Mouse (Mus musculus) neural tube, embryonic 11.5 days (tissue): Measurements from ENCODE around the gene Bnc1. TPM values are rescaled to one million over a fixed set of nuclear protein-coding genes. Genes with fewer than 3 reads are reported as not detected.

ENCODE experiments used
- ATAC-seq: fragments of 200-750 bp; cut with Nextera tagmentation; 2 replicates; pipeline ENCODE4 v1.8.0; 2017; ENCODE audit warnings: moderate number of reproducible peaks, mild to moderate bottlenecking, moderate TSS enrichment, moderate library complexity; ENCODE audit not compliant: insufficient read depth, low FRiP score, low TSS enrichment
- DNase-seq: peaks from one replicate; pipeline ENCODE4 v3.0.0-alpha.2; 2015; ENCODE audit warnings: low spot score
- H3K27ac ChIP-seq: fragments of 300-500 bp; sonication (generic); 2 replicates; pipeline ENCODE4 v1.5.1; 2014; ENCODE audit warnings: low read depth, mild to moderate bottlenecking, low read length
- H3K27me3 ChIP-seq: fragments of 300-500 bp; sonication (generic); 2 replicates; pipeline ENCODE4 v1.6.1; 2014; ENCODE audit warnings: mild to moderate bottlenecking, low read length, mixed read lengths; ENCODE audit not compliant: control insufficient read depth, insufficient read depth
- H3K36me3 ChIP-seq: fragments of 300-500 bp; sonication (generic); 2 replicates; pipeline ENCODE4 v1.6.1; 2014; ENCODE audit warnings: mild to moderate bottlenecking, low read length, moderate library complexity, mixed read lengths; ENCODE audit not compliant: control insufficient read depth, insufficient read depth
- H3K4me1 ChIP-seq: fragments of 300-500 bp; sonication (generic); 2 replicates; pipeline ENCODE4 v1.6.1; 2014; ENCODE audit warnings: low read length, mixed read lengths; ENCODE audit not compliant: control insufficient read depth, insufficient read depth
- H3K4me2 ChIP-seq: fragments of 300-500 bp; sonication (generic); 2 replicates; pipeline ENCODE4 v1.6.1; 2014; ENCODE audit warnings: low read depth, mild to moderate bottlenecking, moderate library complexity
- H3K4me3 ChIP-seq: fragments of 300-500 bp; sonication (generic); 2 replicates; pipeline ENCODE4 v1.5.1; 2014; ENCODE audit warnings: low read depth, low read length
- H3K9ac ChIP-seq: fragments of 300-500 bp; sonication (generic); 2 replicates; pipeline ENCODE4 v1.6.1; 2014; ENCODE audit warnings: mild to moderate bottlenecking, low read length
- H3K9me3 ChIP-seq: fragments of 300-500 bp; sonication (generic); 2 replicates; pipeline ENCODE4 v1.6.1; 2016; ENCODE audit warnings: low read length; ENCODE audit not compliant: control insufficient read depth
- WGBS: fragments of 180-500 bp; shearing (Covaris S2); extraction: QIAGEN DNeasy Blood & Tissue Kit; methylation state at CpG from one replicate; pipeline ENCODE4 v1.1.7; 2014; 5-methylcytosine and 5-hydroxymethylcytosine counted together
- polyA plus RNA-seq: library from polyadenylated mRNA; unstranded; fragments of >200 nt; fragmentation: Nextera tagmentation; extraction: Ambion mirVana; gene quantifications from 2 replicates; pipeline ENCODE4 v1.2.1, GENCODE M21; 2014

Bnc1 gene
- 3.3 and 4.6 TPM in 2 replicates for polyA plus RNA-seq

GRCm38 (mm10) chr7:81992131-81993061 is at the start of gene Bnc1:
TSS of gene Bnc1 (minus strand) at chr7:81992292.
- Histone ChIP-seq H3K4me2 (peak within 1 kb of the TSS; percentile 89), H3K9ac (peak within 1 kb of the TSS; percentile 56), H3K27ac (no peak within 1 kb of the TSS), H3K4me1 (0 out of 2 replicates have a peak, but pooled peaks cover 6% of the 10 kb centered on the region), H3K9me3 (no peaks in the 10 kb centered on the region), H3K36me3 (no peaks in the 10 kb centered on the region), H3K4me3 (peak within 1 kb of the TSS; percentile 55), H3K27me3 (peaks cover 62% of the 10 kb centered on the region)
- DNase-seq (peak; percentile 52), ATAC-seq (peak; percentile 35; the same call in 1 of the 2 replicates)
- under 1% methylated on average over 81 of the region's 105 CpGs for WGBS

DNA sequence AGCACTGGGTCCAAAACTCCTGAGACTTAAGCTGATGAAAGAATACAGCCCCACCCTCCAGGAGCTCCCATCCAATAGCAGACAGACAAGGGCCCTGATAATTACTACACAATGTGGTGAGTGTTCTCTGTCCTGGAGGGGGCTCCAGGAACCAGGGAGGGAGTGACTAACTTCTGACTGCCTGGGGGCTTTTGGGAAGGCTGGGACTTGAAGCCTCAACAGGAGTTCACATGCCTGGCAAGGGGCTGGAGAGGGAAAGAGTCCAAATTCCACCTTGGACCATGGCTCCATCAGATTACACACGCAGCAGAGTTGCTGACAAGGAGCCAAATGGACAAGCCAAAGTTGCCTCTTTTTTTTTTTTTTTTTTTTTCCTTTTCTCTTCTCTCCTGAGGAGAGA is 41.3 kb upstream of the Bnc1 start:
- H3K27ac ChIP-seq = no peak overlapping the region
- H3K4me3 ChIP-seq = no peak overlapping the region
- ATAC-seq (no peak), DNase-seq (no peak)
- no peak overlapping the region for H3K9ac ChIP-seq
- H3K9me3 ChIP-seq = no peaks in the 10 kb centered on the region
- no peaks in the 10 kb centered on the region for H3K36me3 ChIP-seq
- no peaks in the 10 kb centered on the region for H3K4me1 ChIP-seq
- no peaks in the 10 kb centered on the region for H3K27me3 ChIP-seq
- H3K4me2 ChIP-seq = no peak overlapping the region
- 81% methylated on average over 1 of the region's 1 CpGs for WGBS

GRCm38 (mm10) chr7:82029666-82030065 is 37.6 kb upstream of the Bnc1 start:
- ATAC-seq (no peak), DNase-seq (peak; percentile 36)
- H3K36me3 ChIP-seq = no peaks in the 10 kb centered on the region
- no peaks in the 10 kb centered on the region for H3K4me1 ChIP-seq
- no peak overlapping the region for H3K4me3 ChIP-seq
- H3K9ac ChIP-seq = no peak overlapping the region
- 52% methylated on average over 9 of the region's 9 CpGs for WGBS
- H3K9me3 ChIP-seq = no peaks in the 10 kb centered on the region
- no peak overlapping the region for H3K4me2 ChIP-seq
- H3K27me3 ChIP-seq = no peaks in the 10 kb centered on the region
- no peak overlapping the region for H3K27ac ChIP-seq

DNA sequence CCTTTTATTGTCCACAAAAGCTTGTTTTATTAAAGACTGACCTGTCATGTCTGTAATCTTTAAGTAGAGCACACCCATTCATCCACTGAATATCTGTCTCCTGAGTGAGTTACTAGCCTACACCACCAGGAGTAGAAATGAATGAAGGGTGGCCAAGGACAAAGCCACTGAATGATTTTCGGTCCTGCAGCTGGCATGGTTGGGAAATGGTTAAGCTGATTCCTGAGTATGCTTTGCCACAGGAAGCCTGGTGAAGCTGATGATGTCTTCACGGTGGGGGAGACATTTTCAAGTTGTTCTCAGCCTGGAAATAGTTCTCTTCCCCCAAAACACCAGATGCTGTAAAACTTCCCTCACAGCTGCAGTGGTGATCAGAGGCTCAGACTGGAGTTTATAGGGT is 33.7 kb upstream of the Bnc1 start:
- ATAC-seq = no peak
- Histone ChIP-seq H3K27me3 (no peaks in the 10 kb centered on the region), H3K4me2 (no peak overlapping the region), H3K27ac (no peak overlapping the region), H3K4me1 (no peaks in the 10 kb centered on the region), H3K36me3 (no peaks in the 10 kb centered on the region), H3K9me3 (no peaks in the 10 kb centered on the region), H3K9ac (no peak overlapping the region), H3K4me3 (no peak overlapping the region)
- WGBS = 49% methylated on average over 2 of the region's 2 CpGs
- DNase-seq = no peak

DNA sequence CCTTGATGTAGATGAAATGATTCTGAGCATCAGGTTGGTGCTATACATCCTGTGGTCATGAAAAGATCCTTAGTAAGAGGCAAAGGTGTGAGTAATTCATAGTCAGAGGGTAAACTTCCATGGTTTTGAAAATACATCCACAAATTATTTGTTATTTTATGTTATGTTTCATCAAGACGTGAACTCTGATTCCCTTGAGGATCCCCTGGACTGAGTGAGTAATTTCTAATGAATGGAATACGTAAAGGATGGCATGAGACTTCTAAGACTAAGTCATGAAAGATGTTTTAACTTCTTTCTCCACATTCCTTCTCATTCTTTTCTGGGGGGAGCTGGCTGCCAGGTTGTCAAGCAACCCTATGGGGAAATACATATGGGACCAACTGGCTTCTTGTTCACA is 31.6 kb upstream of the Bnc1 start:
- 83% methylated on average over 2 of the region's 2 CpGs for WGBS
- ATAC-seq = no peak

GRCm38 (mm10) chr7:82022404-82022803 is 30.3 kb upstream of the Bnc1 start:
- Histone ChIP-seq H3K4me1 (no peaks in the 10 kb centered on the region), H3K27me3 (no peaks in the 10 kb centered on the region), H3K4me2 (no peak overlapping the region), H3K36me3 (no peaks in the 10 kb centered on the region), H3K4me3 (no peak overlapping the region), H3K27ac (no peak overlapping the region), H3K9me3 (no peaks in the 10 kb centered on the region), H3K9ac (no peak overlapping the region)
- DNase-seq (no peak), ATAC-seq (no peak)
- 82% methylated on average over 1 of the region's 1 CpGs for WGBS

More for the DNA sequence above, 31.6 kb upstream of the Bnc1 start:
- Histone ChIP-seq H3K4me2 (no peak overlapping the region), H3K9me3 (no peaks in the 10 kb centered on the region), H3K27ac (no peak overlapping the region), H3K4me1 (no peaks in the 10 kb centered on the region), H3K4me3 (no peak overlapping the region), H3K36me3 (no peaks in the 10 kb centered on the region), H3K9ac (no peak overlapping the region), H3K27me3 (no peaks in the 10 kb centered on the region)
- DNase-seq = no peak

- no peak overlapping the region for H3K9ac ChIP-seq
- DNase-seq (no peak), ATAC-seq (no peak)
- H3K4me2 ChIP-seq = no peak overlapping the region
- H3K27me3 ChIP-seq = no peaks in the 10 kb centered on the region
- no peak overlapping the region for H3K27ac ChIP-seq
- no peaks in the 10 kb centered on the region for H3K36me3 ChIP-seq
- no peaks in the 10 kb centered on the region for H3K4me1 ChIP-seq
- H3K9me3 ChIP-seq = no peaks in the 10 kb centered on the region
- WGBS = 76% methylated on average over 2 of the region's 2 CpGs
- no peak overlapping the region for H3K4me3 ChIP-seq
These were observed 25.9 kb upstream of the Bnc1 start for GRCm38 (mm10) chr7:82018031-82018430.

- H3K4me3 ChIP-seq = no peak overlapping the region
These were observed 24.9 kb upstream of the Bnc1 start for GRCm38 (mm10) chr7:82016751-82017710.

More at GRCm38 (mm10) chr7:82016751-82017710, 24.9 kb upstream of the Bnc1 start:
- DNase-seq (peak; percentile 20), ATAC-seq (no peak)
- Histone ChIP-seq H3K4me2 (peak overlapping the region; percentile 0; the same call in 1 of the 2 replicates), H3K4me1 (no peaks in the 10 kb centered on the region), H3K27me3 (no peaks in the 10 kb centered on the region), H3K9me3 (no peaks in the 10 kb centered on the region), H3K9ac (no peak overlapping the region), H3K36me3 (no peaks in the 10 kb centered on the region), H3K27ac (no peak overlapping the region)
- WGBS = 5% methylated on average over 25 of the region's 25 CpGs
